Mouse (Mus musculus) heart, embryonic 15.5 days (tissue): ENCODE data around the gene Atp5d. TPM values are rescaled to one million over a fixed set of nuclear protein-coding genes. Genes with fewer than 3 reads are reported as not detected.

ENCODE experiments used
- ATAC-seq: fragments of 200-750 bp; cut with Nextera tagmentation; replicated peaks from 2 replicates; pipeline ENCODE4 v1.8.0; 2017; ENCODE audit warnings: low read depth, moderate TSS enrichment; ENCODE audit not compliant: insufficient number of reproducible peaks, insufficient read depth, low FRiP score
- H3K27ac ChIP-seq: fragments of 300-500 bp; sonication (generic); 2 replicates; pipeline ENCODE4 v1.5.1; 2015; ENCODE audit warnings: mild to moderate bottlenecking, inconsistent platforms
- H3K27me3 ChIP-seq: fragments of 300-500 bp; sonication (generic); 2 replicates; pipeline ENCODE4 v1.6.1; 2015; ENCODE audit warnings: inconsistent platforms
- H3K36me3 ChIP-seq: fragments of 300-500 bp; sonication (generic); 2 replicates; pipeline ENCODE4 v1.6.1; 2015; ENCODE audit warnings: mild to moderate bottlenecking, inconsistent platforms
- H3K4me1 ChIP-seq: fragments of 300-500 bp; sonication (generic); replicated peaks from 2 replicates; pipeline ENCODE4 v1.6.1; 2015; ENCODE audit warnings: inconsistent platforms
- H3K4me2 ChIP-seq: fragments of 300-500 bp; sonication (generic); 2 replicates; pipeline ENCODE4 v1.6.1; 2015; ENCODE audit warnings: inconsistent platforms, mild to moderate bottlenecking, moderate library complexity
- H3K4me3 ChIP-seq: fragments of 300-500 bp; sonication (generic); 2 replicates; pipeline ENCODE4 v1.5.1; 2015; ENCODE audit warnings: mild to moderate bottlenecking, inconsistent platforms
- H3K9ac ChIP-seq: fragments of 300-500 bp; sonication (generic); 2 replicates; pipeline ENCODE4 v1.6.1; 2015; ENCODE audit warnings: mild to moderate bottlenecking, inconsistent platforms
- H3K9me3 ChIP-seq: fragments of 300-500 bp; sonication (generic); replicated peaks from 2 replicates; pipeline ENCODE4 v1.6.1; 2016; ENCODE audit warnings: inconsistent platforms
- WGBS: fragments of 180-500 bp; shearing (Covaris S2); methylation state at CpG from one replicate; pipeline ENCODE4 v1.1.7; 2015; ENCODE audit warnings: mixed read lengths; 5-methylcytosine and 5-hydroxymethylcytosine counted together
- polyA plus RNA-seq: library from polyadenylated mRNA; unstranded; fragments of >200 nt; fragmentation: Nextera tagmentation; extraction: Ambion mirVana; gene quantifications from 2 replicates; pipeline ENCODE4 v1.2.1, GENCODE M21; 2015

Gene Atp5d
- polyA plus RNA-seq, 1 experiment from 2014 or later, result 962 TPM

GRCm38 (mm10) chr10:80156752-80157053, 18.3 kb downstream of the Atp5d start:
- Histone ChIP-seq H3K36me3 (peaks cover 51% of the 10 kb centered on the region), H3K4me1 (peaks cover 96% of the 10 kb centered on the region), H3K27me3 (no peaks in the 10 kb centered on the region), H3K4me2 (peak overlapping the region; percentile 9; the same call in 1 of the 2 replicates), H3K9ac (no peak overlapping the region), H3K9me3 (no peaks in the 10 kb centered on the region), H3K4me3 (no peak overlapping the region), H3K27ac (peak overlapping the region; percentile 98)
- ATAC-seq, result no peak
- WGBS, result 43% methylated on average over 7 of the region's 7 CpGs

- Histone ChIP-seq H3K4me2 (no peak overlapping the region), H3K27ac (peak overlapping the region; percentile 98), H3K4me1 (peaks cover 96% of the 10 kb centered on the region), H3K27me3 (no peaks in the 10 kb centered on the region), H3K4me3 (no peak overlapping the region), H3K9me3 (no peaks in the 10 kb centered on the region), H3K36me3 (peaks cover 50% of the 10 kb centered on the region), H3K9ac (no peak overlapping the region)
- no peak for ATAC-seq
- 49% methylated on average over 15 of the region's 15 CpGs for WGBS
These were observed 18.9 kb downstream of the Atp5d start for GRCm38 (mm10) chr10:80157141-80157929.

GRCm38 (mm10) chr10:80158307-80158986, 20.0 kb downstream of the Atp5d start:
- H3K9ac ChIP-seq, result peak overlapping the region; percentile 35
- H3K36me3 ChIP-seq, result peaks cover 40% of the 10 kb centered on the region
- ATAC-seq, result 0 out of 2 replicates have a peak, but pooled peaks have one; percentile 2
- H3K27ac ChIP-seq, result peak overlapping the region; percentile 98
- no peaks in the 10 kb centered on the region for H3K9me3 ChIP-seq
- 9% methylated on average over 18 of the region's 18 CpGs for WGBS
- no peaks in the 10 kb centered on the region for H3K27me3 ChIP-seq
- peak overlapping the region; percentile 69 for H3K4me2 ChIP-seq
- H3K4me3 ChIP-seq, result peak overlapping the region; percentile 6
- peaks cover 96% of the 10 kb centered on the region for H3K4me1 ChIP-seq

- Histone ChIP-seq H3K4me3 (peak overlapping the region; percentile 47), H3K4me1 (peaks cover 96% of the 10 kb centered on the region), H3K9me3 (no peaks in the 10 kb centered on the region), H3K36me3 (peaks cover 34% of the 10 kb centered on the region), H3K27me3 (no peaks in the 10 kb centered on the region), H3K27ac (peak overlapping the region; percentile 98), H3K4me2 (peak overlapping the region; percentile 69), H3K9ac (peak overlapping the region; percentile 35; the same call in 1 of the 2 replicates)
- WGBS, result 7% methylated on average over 12 of the region's 12 CpGs
- no peak; the same call in 1 of the 2 replicates for ATAC-seq
These were observed 20.7 kb downstream of the Atp5d start for GRCm38 (mm10) chr10:80159021-80159560.

- Histone ChIP-seq H3K9ac (peak overlapping the region; percentile 35; the same call in 1 of the 2 replicates), H3K27me3 (no peaks in the 10 kb centered on the region), H3K4me1 (peaks cover 96% of the 10 kb centered on the region), H3K27ac (peak overlapping the region; percentile 98), H3K9me3 (no peaks in the 10 kb centered on the region), H3K36me3 (peaks cover 27% of the 10 kb centered on the region), H3K4me2 (peak overlapping the region; percentile 69), H3K4me3 (peak overlapping the region; percentile 47)
- peak; percentile 82 for ATAC-seq
- WGBS, result under 1% methylated on average over 55 of the region's 55 CpGs
These were observed 21.4 kb downstream of the Atp5d start for GRCm38 (mm10) chr10:80159561-80160454.

GRCm38 (mm10) chr10:80160455-80161371, 22.3 kb downstream of the Atp5d start:
- Histone ChIP-seq H3K27ac (peak overlapping the region; percentile 98), H3K27me3 (no peaks in the 10 kb centered on the region), H3K4me1 (peaks cover 94% of the 10 kb centered on the region), H3K9ac (peak overlapping the region; percentile 60), H3K4me2 (peak overlapping the region; percentile 69), H3K36me3 (peaks cover 18% of the 10 kb centered on the region), H3K4me3 (peak overlapping the region; percentile 47), H3K9me3 (no peaks in the 10 kb centered on the region)
- 2% methylated on average over 33 of the region's 33 CpGs for WGBS
- no peak for ATAC-seq

GRCm38 (mm10) chr10:80161522-80162242, 23.2 kb downstream of the Atp5d start:
- peak overlapping the region; percentile 69 for H3K4me2 ChIP-seq
- WGBS, result 8% methylated on average over 7 of the region's 7 CpGs
- peaks cover 8% of the 10 kb centered on the region for H3K36me3 ChIP-seq
- H3K9me3 ChIP-seq, result no peaks in the 10 kb centered on the region
- ATAC-seq, result no peak; the same call in 1 of the 2 replicates
- no peaks in the 10 kb centered on the region for H3K27me3 ChIP-seq
- H3K4me3 ChIP-seq, result peak overlapping the region; percentile 47
- peaks cover 92% of the 10 kb centered on the region for H3K4me1 ChIP-seq
- peak overlapping the region; percentile 98 for H3K27ac ChIP-seq
- H3K9ac ChIP-seq, result peak overlapping the region; percentile 60; the same call in 1 of the 2 replicates

GRCm38 (mm10) chr10:80162243-80162608, 23.8 kb downstream of the Atp5d start:
- WGBS, result 77% methylated on average over 3 of the region's 3 CpGs
- Histone ChIP-seq H3K27ac (peak overlapping the region; percentile 98), H3K36me3 (0 out of 2 replicates have a peak, but pooled peaks cover 3% of the 10 kb centered on the region), H3K27me3 (no peaks in the 10 kb centered on the region), H3K4me1 (peaks cover 92% of the 10 kb centered on the region), H3K9ac (no peak overlapping the region), H3K4me3 (0 out of 2 replicates have a peak overlapping the region, but pooled peaks have one; percentile 47), H3K4me2 (no peak overlapping the region), H3K9me3 (no peaks in the 10 kb centered on the region)
- no peak for ATAC-seq

- no peak for ATAC-seq
- H3K27me3 ChIP-seq, result no peaks in the 10 kb centered on the region
- WGBS, result 73% methylated on average over 6 of the region's 6 CpGs
- H3K4me2 ChIP-seq, result no peak overlapping the region
- peak overlapping the region; percentile 98; the same call in 1 of the 2 replicates for H3K27ac ChIP-seq
- no peak overlapping the region for H3K4me3 ChIP-seq
- H3K4me1 ChIP-seq, result peaks cover 87% of the 10 kb centered on the region
- H3K9me3 ChIP-seq, result no peaks in the 10 kb centered on the region
- H3K36me3 ChIP-seq, result no peaks in the 10 kb centered on the region
- H3K9ac ChIP-seq, result no peak overlapping the region
These were observed 24.4 kb downstream of the Atp5d start for GRCm38 (mm10) chr10:80162716-80163299.
